Mouse (Mus musculus) heart, adult 2 months (tissue): ENCODE data around the gene Prkcq.

ENCODE experiments used
- CTCF ChIP-seq: fragments of 200-600 bp; IDR thresholded peaks from 2 replicates; pipeline ENCODE4 v1.8.1; 2022; ENCODE audit warnings: antibody characterized with exemption, mild to moderate bottlenecking, moderate library complexity
- POLR2A ChIP-seq: fragments of 200-500 bp; IDR thresholded peaks from 2 replicates; pipeline ENCODE4 v1.6.1; 2011; ENCODE audit warnings: mild to moderate bottlenecking, low read depth, low read length, control low read depth; ENCODE audit not compliant: insufficient read depth

- no peak for TF ChIP-seq POLR2A
- no peak for TF ChIP-seq CTCF
Measured at GRCm38 (mm10) chr2:11216421-11216820, 44.5 kb downstream of the Prkcq start.
